Mouse (Mus musculus) olfactory bulb, adult 2 months (tissue): ENCODE measurements around the gene Ube2v1.

Source experiments
- CTCF ChIP-seq: fragments of 200-500 bp; IDR thresholded peaks from 2 replicates; pipeline ENCODE4 v1.5.1; 2012; ENCODE audit warnings: low read depth, mild to moderate bottlenecking, low read length, moderate library complexity; ENCODE audit not compliant: insufficient read depth
- POLR2A ChIP-seq: fragments of 200-500 bp; IDR thresholded peaks from 2 replicates; pipeline ENCODE4 v1.6.1; 2012; ENCODE audit warnings: mild to moderate bottlenecking, low read depth, low read length, moderate library complexity; ENCODE audit not compliant: insufficient read depth

DNA sequence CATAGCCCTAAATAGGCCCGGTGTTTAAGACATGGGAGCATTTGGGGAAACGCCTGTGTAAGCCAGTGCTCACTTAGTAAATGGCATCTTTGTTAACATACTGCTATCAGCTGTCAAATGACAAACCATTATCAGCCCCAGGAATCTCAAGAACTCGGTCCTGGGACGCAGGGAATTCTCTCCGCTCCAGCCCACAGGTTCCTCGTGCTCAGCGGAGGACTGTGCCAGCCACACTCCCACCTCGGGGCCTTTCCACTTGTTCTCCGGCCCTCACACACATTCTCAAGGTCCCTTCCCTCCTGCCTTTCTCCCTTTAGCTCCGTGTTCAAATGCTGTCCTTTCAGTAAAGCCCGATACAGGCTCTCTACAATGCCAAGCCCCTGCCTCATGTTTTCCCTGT lies 26.8 kb upstream of the Ube2v1 start:
- TF ChIP-seq POLR2A (no peak), CTCF (no peak)
